Mouse (Mus musculus): Measurements from ENCODE around the gene Smbd1.

Smbd1 gene

GRCm38 (mm10) chr16:32810321-32810720 is at the start of gene Smbd1:
Gene Smbd1 (minus strand): TSS chr16:32810477.
- DNase-seq (ENCODE audit: low spot score in 2 of 2): no peak

GRCm38 (mm10) chr16:32858771-32859636 is 48.7 kb upstream of the Smbd1 start:
- no peak for DNase-seq (ENCODE audit: low spot score in 2 of 2)

- DNase-seq (ENCODE audit: low spot score in 2 of 2): no peak
These were observed 48.1 kb upstream of the Smbd1 start for GRCm38 (mm10) chr16:32858356-32858755.

- no peak for DNase-seq (ENCODE audit: low spot score in 2 of 2)
These were observed 46.5 kb upstream of the Smbd1 start for GRCm38 (mm10) chr16:32856751-32857150.

- DNase-seq (ENCODE audit: low spot score in 2 of 2): peak in 1 of 2 experiments; percentile 25
These were observed 43.8 kb upstream of the Smbd1 start for GRCm38 (mm10) chr16:32854050-32854571.

GRCm38 (mm10) chr16:32853492-32854049 is 43.3 kb upstream of the Smbd1 start:
- no peak for DNase-seq (ENCODE audit: low spot score in 2 of 2)

- DNase-seq (ENCODE audit: low spot score in 2 of 2): no peak
These were observed 39.0 kb upstream of the Smbd1 start for GRCm38 (mm10) chr16:32849042-32849830.

GRCm38 (mm10) chr16:32847103-32847502 is 36.8 kb upstream of the Smbd1 start:
- peak in 1 of 2 experiments; percentile 47 for DNase-seq (ENCODE audit: low spot score in 2 of 2)

GRCm38 (mm10) chr16:32831501-32831900 is 21.2 kb upstream of the Smbd1 start:
- no peak for DNase-seq (ENCODE audit: low spot score in 2 of 2)

- DNase-seq (ENCODE audit: low spot score in 2 of 2): no peak
These were observed 18.8 kb upstream of the Smbd1 start for GRCm38 (mm10) chr16:32829104-32829503.

- DNase-seq (ENCODE audit: low spot score in 2 of 2): no peak
These were observed 16.2 kb upstream of the Smbd1 start for GRCm38 (mm10) chr16:32826521-32826920.

GRCm38 (mm10) chr16:32825380-32825779 is 15.1 kb upstream of the Smbd1 start:
- no peak for DNase-seq (ENCODE audit: low spot score in 2 of 2)

- DNase-seq (ENCODE audit: low spot score in 2 of 2): no peak
These were observed 13.8 kb upstream of the Smbd1 start for GRCm38 (mm10) chr16:32824061-32824460.

- no peak for DNase-seq (ENCODE audit: low spot score in 2 of 2)
These were observed 13.2 kb upstream of the Smbd1 start for GRCm38 (mm10) chr16:32823487-32823886.

GRCm38 (mm10) chr16:32822881-32823280 is 12.6 kb upstream of the Smbd1 start:
- DNase-seq (ENCODE audit: low spot score in 2 of 2): no peak

- DNase-seq (ENCODE audit: low spot score in 2 of 2): no peak
These were observed 12.2 kb upstream of the Smbd1 start for GRCm38 (mm10) chr16:32822450-32822827.

- no peak for DNase-seq (ENCODE audit: low spot score in 2 of 2)
These were observed 11.6 kb upstream of the Smbd1 start for GRCm38 (mm10) chr16:32821772-32822449.

GRCm38 (mm10) chr16:32818441-32818840 is 8.2 kb upstream of the Smbd1 start:
- DNase-seq (ENCODE audit: low spot score in 2 of 2): no peak

- DNase-seq (ENCODE audit: low spot score in 2 of 2): no peak
These were observed 7.8 kb upstream of the Smbd1 start for GRCm38 (mm10) chr16:32818036-32818435.

- no peak for DNase-seq (ENCODE audit: low spot score in 2 of 2)
These were observed 4.9 kb upstream of the Smbd1 start for GRCm38 (mm10) chr16:32815160-32815605.

GRCm38 (mm10) chr16:32814539-32814938 is 4.3 kb upstream of the Smbd1 start:
- DNase-seq (ENCODE audit: low spot score in 2 of 2): no peak

- DNase-seq (ENCODE audit: low spot score in 2 of 2): no peak
These were observed 3.5 kb upstream of the Smbd1 start for GRCm38 (mm10) chr16:32813771-32814170.
